Mouse (Mus musculus): Measurements from ENCODE around the gene P2ry2.

Gene P2ry2

GRCm38 (mm10) chr7:100979175-100979574 is 33.5 kb downstream of the P2ry2 start:
- DNase-seq = no peak

- no peak for DNase-seq
These were observed 34.5 kb downstream of the P2ry2 start for GRCm38 (mm10) chr7:100978171-100978570.

DNA sequence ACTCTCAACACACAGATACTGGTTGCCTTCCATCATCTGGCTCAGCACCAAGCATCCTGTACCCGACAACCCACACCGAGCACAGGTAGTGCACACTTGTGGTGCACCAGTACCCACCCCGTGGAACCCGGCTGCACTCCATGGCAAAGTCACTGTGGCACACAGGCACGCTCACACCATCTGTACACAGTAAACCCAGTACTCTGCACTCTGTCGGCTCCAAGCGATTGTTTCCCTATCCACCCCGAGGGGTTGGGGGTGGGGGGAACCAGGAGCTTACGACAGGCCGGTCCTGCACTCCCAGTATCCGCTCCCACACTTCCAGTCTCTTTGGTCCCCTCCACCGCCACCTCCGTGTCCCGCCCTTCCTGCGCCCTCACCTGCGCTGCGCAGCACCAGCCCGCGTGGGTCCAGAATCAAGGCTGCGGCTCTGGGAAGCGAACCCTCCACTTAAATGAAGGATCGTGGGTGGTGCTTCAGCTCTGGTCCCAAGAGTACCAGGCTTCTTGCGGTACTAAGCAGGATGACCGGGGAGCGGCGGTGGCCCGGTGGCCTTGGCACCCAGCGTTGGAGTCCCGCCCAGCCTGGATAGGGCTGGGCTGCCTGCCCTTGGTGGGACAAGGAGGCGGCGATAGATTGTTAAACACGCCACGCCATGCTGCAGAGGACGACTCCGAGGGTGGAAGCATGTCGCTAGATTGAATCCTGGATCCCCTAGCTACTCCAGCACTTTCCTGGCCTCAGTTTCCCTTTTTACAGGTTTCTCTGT is 38.3 kb downstream of the P2ry2 start, which contains the start of gene P2ry6:
Gene P2ry6, minus strand, starts transcription at position 515 of the 769 bp plus-strand sequence.
- DNase-seq = no peak

DNA sequence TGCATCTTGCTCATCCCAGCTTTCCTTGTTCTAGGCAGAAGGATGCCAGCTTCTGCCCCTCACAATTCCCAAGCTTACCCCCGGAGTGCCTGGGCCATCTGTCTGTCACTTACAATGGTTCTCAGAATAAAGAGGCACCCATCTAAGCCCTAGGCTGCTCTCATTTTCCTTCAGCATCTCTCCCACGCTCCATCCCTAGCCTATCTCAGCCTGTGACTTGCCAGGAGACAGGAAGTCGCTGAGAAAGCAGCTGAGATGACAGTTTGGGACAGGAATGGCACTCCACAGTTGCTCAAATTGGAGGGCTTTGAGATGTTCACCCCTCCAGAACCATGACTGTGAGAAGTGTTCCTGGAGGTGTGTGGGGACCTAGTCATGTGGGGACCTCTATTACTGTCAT is 39.8 kb downstream of the P2ry2 start:
- no peak for DNase-seq

DNA sequence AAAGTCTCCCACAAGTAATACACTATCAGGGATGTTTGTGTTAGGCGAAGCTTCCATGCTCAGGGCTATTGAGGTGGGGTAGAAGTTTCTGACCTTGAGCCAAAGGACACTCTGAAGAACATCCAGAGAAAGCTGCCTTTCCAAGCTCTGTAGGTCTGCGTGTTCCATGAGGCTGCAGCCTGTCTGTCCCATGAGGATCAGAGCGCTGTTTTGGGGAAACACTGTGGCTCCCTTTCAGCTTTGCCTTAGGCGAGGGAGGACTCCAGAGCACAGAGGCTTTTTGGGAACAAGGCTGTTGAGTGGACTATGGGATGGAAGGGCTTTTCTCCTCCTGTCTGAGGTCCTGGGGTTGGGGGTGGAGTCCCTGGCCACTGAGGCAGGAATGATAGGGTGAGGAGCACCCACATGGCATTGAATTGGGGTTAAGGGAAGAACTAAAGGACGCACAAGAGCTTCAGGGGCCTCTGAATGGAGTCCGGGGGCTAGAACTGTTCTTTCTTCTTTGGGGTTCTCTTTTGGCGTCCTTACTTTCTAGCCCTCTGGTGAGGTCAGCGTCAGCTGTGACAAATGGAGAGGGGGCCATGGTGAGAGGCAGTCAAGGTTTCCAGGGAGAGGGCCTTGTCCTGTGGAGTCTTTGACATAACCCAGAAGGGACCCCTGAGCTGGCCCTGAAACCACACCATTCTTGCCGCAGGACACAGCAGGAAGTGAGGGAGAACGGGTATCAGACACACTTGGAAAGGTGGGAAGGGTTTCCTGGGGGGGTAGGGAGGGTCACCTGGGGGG is 43.6 kb downstream of the P2ry2 start:
- DNase-seq = no peak

DNA sequence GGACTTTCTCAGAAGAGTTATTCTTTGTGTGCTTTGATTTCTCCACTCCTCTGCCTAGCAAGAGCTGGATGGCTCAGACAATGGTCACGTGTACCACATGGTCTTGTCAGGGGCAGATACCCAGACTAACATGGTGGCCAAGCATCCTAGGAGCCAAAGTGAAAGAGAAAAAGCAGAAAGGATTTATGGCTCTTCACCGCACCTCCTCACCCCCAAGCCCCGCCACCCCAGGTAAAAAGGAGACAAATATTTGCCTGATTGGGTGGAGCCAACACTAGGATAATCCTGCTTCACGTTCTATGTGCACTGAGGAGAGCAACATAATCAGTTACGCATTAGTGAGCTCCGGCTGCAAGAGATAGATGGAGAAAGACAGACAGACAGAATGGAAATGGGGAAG is 44.3 kb downstream of the P2ry2 start:
- DNase-seq = no peak

DNA sequence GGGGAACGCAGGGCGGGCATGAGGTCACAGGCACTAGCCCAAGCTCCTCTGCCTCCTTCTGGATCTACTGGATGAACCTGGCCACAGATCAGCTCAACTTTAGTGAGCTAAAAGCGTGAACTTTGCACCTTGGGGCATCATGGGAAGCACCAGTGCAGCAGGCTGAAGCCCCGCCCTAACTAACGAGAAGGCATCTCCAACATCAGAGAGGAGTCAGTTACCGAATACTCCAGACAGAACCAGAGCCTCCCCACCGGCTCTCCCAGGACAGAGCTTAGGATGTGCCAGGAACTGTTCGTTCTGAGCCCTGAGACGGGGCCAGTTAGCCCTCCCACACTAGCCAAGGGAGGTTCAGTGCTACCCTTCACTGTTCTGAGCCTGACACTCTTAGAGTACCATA is 44.8 kb downstream of the P2ry2 start:
- DNase-seq = no peak

GRCm38 (mm10) chr7:100966014-100966413 is 46.7 kb downstream of the P2ry2 start:
- no peak for DNase-seq

GRCm38 (mm10) chr7:100965079-100965478 is 47.6 kb downstream of the P2ry2 start:
- DNase-seq = no peak

DNA sequence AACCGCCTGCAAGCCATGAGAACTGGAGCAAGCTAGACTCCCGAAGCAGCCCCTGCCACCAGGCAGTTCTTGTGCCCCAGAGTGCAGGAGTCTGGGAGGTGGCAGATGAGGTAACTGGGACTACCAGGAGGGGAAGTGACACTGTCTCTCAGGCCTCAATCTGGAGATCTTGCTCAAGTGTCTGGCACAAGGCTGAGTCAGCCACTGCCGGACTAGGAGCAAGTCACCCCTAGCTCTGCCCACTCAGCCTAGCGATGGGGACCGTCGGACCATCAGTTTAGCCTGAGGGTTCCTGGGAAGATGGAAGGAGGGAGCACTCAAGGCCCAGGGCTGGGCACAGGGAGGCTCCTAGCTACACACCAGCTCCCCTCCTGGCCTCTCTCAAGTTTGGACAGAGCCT is 48.4 kb downstream of the P2ry2 start:
- DNase-seq = no peak

DNA sequence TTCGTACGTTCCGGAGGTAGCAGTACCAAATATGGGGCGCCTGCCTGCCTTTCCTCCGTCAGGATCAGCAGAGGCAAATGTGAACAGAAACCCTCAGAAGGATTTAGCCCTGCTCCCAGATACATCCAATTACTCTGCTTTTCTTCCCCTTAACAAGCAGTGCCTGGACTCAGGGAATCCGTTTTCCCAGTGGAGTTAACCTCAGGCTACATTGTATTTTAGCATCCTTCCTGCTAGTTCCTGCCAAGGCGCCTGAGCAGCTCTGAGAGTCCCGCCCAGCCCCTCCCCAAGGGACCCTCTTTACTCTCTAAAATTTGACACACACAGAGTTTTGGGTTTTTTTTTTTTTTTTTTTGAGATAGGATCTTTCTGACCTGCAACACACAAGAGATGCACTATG is 49.3 kb downstream of the P2ry2 start:
- DNase-seq = no peak

DNA sequence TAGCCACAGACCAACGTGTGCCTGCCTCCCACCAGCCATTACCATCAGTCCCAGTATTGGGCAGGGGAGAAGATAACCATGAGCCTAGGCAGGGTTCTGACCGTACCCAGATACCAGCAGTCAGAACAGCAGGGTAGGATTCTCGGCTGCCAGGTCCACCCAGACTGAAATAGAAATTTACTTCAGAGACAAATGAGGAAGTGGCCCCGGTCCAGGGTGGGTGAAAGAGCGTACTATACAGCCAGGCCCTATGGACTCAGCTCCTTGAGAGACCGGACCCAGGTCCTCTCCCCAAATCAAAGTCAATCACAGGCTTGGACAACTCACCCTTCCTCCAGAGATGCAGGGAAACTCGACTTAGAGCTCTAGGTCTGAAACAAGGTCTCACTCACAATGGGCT is 51.5 kb downstream of the P2ry2 start:
- DNase-seq = no peak

DNA sequence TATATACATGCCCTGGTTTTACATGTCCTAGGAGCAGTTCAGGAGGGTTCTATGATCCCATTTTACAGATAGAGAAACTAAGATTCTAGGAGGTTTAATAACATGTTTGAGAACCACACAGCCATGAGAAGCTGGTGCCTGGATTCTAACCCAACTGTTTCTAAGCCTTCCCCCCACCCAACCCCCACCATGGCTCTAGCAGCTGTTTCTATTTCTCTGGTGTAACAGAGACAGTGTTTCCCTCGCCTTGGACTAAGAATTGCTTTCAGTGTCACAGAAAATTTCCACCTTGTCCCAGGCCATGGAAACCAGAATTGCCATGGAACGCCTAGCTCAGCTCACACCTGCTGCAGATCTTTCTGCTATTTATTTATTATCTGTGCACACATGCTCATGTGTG is 52.2 kb downstream of the P2ry2 start:
- DNase-seq = no peak

DNA sequence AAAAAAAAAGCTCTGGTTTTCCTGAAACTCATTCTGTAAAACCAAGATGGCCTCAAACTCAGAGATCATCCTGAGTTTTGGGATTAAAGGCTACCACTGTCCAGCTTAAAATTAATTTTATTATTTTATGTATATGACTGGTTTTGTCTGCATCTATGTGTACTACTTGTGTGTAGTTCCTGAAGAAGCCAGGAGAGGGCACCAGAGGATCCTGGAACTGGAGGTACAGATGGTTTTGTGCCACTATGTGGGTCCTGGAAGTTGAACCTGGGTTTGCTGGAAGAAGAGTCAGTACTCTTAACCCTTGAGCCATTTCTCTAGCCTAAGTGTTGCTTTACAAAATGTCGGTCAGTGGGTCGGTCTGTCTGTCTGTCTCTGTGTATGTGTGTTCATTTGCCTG is 54.2 kb downstream of the P2ry2 start:
- no peak for DNase-seq

DNA sequence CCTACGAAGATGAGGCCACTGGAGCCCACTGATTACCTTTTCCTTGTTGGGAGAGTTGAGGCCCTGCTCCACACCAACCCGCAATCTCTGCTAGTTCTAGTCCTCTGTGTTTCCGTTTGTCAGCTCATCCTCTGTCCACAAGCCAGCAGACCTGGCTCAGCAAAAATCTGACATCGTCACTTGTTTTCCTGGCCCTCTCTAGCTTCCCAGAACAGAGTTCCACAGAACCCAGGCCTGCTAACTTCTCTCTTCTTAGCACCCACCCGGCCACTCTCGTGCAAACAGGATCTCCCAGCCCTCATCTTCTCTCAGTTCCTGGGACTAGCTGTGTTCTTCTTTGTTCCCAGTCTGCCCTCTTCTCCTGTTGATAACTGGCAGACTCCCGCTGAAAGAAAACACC is 60.0 kb downstream of the P2ry2 start:
- DNase-seq = no peak

DNA sequence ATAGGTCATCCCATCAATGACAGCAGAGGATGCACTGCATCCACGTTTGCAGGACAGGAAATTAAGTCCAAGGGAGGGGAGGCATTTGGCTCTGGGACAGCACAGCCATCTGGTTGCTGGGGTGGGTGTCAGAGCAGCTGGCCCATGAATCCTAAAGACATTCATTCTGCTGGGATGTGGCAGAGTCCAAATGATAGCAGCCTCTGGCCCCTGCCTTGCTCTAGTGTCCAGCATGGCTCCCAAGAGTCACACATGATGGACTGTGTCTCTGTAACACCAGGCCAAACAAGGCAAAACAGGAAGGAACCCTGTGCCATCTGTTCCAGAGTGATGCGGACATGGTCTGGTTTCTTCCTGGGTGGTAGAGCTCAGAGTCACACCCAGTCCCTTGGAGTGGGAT is 60.8 kb downstream of the P2ry2 start:
- no peak for DNase-seq

GRCm38 (mm10) chr7:100950481-100951010 is 62.1 kb downstream of the P2ry2 start:
- peak; percentile 26 to 37 for DNase-seq

DNA sequence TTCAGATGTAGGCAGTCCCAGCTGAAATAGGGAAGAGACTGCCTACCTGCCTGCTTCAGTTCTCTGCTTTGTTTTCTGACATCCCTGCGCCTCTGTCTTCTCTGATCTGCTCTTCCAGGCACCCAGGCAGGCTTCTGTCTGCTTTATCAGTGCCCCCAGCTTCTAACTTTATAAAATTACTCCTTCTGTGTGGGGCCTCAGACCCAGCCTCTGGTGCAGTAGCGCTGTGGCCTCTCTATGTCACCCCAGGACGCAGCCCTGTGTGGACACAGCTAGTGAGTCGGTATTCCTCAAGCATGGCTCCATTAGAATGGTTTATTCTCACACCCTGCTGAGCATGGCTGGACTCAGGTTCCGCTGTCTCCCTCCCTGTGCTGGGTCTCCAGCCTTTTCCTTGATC is 62.6 kb downstream of the P2ry2 start:
- no peak for DNase-seq

Measured in spleen, adult 18-20 months (tissue).